Mouse (Mus musculus): ENCODE results near the gene Rrp15. TPM values are rescaled to one million over a fixed set of nuclear protein-coding genes. Genes with fewer than 3 reads are reported as not detected.
"Not testable (repeated sequence)": the region's sequence is repeated elsewhere in the genome, so short reads cannot be mapped to it uniquely, and the experiment has no call there.

Rrp15 gene
- total RNA-seq (2021), result 10 to 100 TPM; 13.0 to 16.8 TPM
- long read RNA-seq, experiment 1, transcript Rrp15-201 (5 exons, 1,321 nt), result major isoform, 8 of 10 reads
- long read RNA-seq, experiment 1, partial matches to known transcripts, result 1 of 10 reads
- long read RNA-seq, experiment 1, other reads (novel, unspliced or antisense), result 1 of 10 reads
- long read RNA-seq, experiment 2, transcript Rrp15-201 (5 exons, 1,321 nt), result major isoform, 24 of 26 reads
- long read RNA-seq, experiment 2, partial matches to known transcripts, result 0 of 26 reads
- long read RNA-seq, experiment 2, other reads (novel, unspliced or antisense), result 2 of 26 reads

DNA sequence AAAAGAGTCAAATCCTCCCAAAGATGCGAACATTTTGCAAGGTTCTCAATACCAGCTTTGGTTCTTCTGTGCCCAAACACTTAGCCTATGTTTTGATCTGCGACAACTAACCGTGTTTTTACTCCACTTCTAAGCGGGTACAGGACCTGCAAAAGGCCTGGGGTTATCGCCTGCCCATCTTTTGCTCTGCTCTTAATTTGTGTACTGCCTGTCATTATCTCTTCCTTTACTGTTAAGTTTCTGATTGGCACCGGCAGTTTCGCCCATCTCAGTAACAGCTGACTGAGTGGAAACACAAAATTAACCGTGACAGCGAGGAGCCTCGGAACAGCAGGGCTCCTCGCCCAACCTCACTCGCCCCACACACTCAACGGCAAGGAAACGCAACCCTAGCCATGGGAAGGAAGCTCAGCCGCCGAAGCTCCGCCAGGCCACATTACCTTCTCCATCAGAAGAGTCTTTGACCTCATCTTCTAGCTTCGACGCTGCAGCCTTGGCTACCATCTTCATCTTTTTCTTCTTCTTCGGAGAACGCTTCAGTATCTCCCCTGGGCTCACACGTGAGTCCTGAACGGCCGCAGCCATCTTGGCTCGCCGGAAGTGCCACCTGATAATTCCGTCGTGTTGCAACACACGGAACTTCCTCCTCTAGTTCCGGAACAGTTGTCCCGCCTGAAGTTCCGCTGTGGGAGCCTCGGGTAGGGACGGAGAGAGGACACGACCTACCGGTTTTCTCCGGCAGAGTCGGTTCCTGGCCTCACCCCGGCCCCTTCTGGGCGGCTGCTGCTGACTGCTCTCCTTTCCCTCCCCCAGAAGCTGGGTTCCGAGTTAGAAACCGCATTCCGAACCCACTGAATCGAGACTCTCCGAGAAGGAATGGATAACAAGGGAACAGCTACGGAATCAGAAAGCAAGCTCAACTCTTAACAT lies at the start of gene Rrp15:
TSS of gene Rrp15 (minus strand) at position 635 of the 930 bp plus-strand sequence.
- peak; percentile 90 for DNase-seq (ENCODE audit: low spot score in 2 of 2)

DNA sequence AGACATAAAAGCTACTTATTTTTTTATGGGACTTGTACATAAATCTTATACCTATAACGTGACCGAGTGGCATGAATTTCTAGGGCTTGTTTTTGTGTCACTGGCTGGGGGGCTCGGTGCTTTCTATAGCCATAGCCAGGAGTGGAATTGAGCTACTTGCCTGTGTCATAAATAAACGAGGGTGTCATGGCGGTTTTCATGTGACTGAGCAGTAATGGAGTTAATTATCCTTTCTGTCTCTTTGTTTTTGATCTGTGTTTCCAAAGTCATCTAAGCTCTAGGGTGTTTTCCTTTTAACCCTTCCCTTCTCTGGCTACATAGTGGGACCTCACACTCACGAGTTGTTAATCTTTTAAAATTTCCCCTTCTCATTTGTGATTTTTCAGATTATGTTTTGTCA lies 48.8 kb upstream of the Rrp15 start:
- DNase-seq (ENCODE audit: low spot score in 2 of 2), result no peak

GRCm38 (mm10) chr1:186785359-186785758 lies 36.2 kb upstream of the Rrp15 start:
- DNase-seq (ENCODE audit: low spot score in 2 of 2), result no peak

GRCm38 (mm10) chr1:186780826-186781225 lies 31.7 kb upstream of the Rrp15 start:
- DNase-seq (ENCODE audit: low spot score in 2 of 2), result no peak

DNA sequence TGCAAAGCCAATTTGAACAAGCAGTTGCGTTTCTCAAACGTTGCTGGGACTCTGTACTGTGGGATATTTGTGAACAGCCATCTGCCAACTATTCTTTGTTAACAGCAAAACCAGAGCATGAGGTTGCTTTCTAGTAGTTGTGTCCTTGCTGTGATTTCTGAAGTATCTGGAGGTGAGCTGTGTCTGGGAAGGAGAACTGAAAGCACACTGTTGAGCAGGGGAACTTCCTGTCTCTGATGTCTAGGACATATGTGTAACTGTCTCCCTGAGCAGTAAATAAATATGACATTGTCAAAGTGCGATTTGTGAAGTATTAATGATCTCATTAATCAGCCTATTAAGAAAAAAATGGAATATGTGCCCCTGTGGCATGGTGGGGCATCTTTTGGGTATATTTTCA lies 24.0 kb upstream of the Rrp15 start:
- peak in 1 of 2 experiments; percentile 5 for DNase-seq (ENCODE audit: low spot score in 2 of 2)

DNA sequence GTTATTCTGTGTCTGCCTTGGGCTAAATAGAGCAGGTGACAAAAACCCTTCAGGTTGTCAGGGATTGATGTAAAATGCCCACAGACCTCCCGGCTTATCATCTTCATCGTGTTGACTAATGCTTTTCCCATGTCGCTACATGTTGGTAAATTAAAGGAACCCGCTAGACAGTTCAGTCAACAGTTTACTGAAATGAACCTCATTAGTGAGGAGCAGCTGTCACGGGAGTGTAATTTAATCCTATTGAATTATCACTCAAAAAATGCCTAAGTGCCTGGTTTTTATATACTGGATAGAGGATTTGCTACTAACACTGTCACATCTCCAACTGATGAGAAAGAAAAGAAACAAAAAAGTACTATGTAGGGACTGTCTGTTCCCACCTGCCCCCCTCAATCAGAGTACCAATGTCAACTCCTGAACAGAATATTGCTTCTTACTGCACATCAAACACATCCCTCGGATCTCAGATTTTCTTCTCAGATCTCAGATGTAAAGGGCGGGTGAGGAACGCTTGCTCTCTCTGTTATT lies 23.5 kb upstream of the Rrp15 start:
- peak in 1 of 2 experiments; percentile 9 for DNase-seq (ENCODE audit: low spot score in 2 of 2)

DNA sequence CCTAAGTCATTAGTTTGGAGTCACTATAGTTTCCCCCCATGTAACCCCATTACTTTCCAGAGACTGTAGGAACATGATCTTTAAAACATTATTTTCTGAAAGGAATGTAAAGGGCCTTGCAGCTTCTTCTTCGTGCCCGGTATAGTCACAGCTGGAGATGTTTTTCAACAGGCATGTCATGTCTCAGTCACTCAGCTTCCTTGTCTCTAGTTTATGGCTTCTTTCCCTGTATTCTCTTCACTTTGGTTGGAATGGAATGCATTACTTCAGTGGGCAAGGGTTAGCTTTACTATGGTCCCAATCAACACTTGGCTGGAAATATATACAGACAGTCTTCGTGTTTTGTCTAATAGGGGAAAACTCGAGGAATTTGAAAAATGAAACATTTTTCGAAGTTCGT lies 22.8 kb upstream of the Rrp15 start:
- no peak for DNase-seq (ENCODE audit: low spot score in 2 of 2)

DNA sequence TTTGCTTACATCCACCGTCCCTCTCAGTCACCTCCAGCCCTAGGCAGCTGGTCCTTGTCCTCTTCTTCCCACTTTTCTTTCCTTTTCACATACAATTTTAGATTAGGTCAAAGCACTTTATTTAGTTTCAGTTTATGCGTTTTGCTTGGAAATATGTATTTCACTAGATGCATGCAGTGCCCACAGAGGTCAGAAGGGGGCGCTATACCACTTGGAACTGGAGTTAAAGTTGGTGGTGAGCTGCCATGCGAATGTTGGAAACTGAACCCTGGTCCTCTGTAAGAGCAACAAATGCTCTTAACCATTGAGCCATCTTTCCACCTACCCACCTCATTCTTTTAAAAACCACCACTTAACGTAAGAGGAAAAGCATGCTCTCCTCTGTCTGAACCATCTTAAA lies 21.5 kb upstream of the Rrp15 start:
- no peak for DNase-seq (ENCODE audit: low spot score in 2 of 2)

GRCm38 (mm10) chr1:186768392-186768791 lies 19.2 kb upstream of the Rrp15 start:
- no peak for DNase-seq (ENCODE audit: low spot score in 2 of 2)

DNA sequence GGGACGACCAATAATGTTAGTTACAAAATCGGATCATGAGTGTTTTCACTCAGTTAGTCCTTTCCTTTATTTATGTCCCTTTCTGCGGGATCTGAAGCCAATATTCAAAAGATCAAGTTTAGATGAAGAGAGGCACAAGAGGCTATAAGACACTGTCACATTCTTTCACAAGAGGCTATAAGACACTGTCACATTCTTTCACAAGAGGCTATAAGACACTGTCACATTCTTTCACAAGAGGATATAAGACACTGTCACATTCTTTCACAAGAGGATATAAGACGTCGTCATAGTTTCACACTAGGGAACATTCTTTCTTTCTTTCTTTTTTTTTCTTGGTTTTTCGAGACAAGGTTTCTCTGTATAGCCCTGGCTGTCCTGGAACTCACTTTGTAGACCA lies 14.3 kb upstream of the Rrp15 start:
- not testable (repeated sequence) for DNase-seq (ENCODE audit: low spot score in 2 of 2)

DNA sequence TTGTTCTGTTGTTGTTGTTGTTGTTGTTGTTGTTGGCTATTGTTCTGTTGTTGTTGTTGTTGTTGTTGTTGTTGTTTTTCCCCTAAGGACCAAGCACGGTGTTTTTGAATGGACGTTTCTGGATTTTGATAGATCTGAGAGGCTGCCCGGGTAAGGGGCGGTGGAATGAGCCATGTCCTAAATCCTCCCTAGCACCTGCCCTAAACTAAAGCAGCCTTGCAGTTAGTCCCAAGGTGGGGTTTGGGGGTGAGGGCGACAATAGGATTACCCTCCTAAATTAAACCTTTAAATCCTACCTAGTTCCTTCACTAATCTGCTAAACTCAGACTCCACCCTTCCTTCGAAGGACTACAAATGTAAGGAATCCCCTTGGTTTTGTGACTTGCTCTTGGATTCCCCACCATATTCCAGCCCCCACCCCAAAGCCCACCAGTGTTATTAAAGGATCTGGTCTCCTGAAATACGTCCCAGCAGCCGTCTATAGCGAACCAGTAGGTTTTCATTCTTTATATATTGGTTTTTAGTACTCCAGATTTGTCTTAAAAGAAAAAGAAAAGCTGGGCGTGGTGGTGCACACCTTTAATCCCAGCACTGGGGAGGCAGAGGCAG lies 621 bp upstream of the Rrp15 start:
- DNase-seq (ENCODE audit: low spot score in 2 of 2), result peak in 1 of 2 experiments; percentile 9

DNA sequence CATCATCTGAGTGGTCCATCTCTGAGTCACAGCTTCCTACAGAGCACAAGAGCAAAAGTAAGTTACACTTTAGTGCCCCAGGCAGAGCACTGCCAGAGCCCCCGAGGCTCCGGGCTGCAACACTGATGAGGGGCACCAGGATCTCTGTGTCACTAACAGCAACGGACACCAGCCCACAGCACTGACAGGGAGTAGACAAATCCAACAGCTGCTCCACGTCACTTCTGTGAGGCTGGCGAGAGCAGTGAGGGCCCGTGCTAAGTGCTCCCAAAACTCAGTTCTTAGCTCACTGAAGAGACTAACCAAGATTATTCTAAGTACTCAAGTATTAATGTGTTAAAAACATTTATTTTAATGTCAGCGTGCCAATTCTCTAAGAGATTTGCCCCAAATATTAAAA lies 9.3 kb downstream of the Rrp15 start:
- no peak for DNase-seq (ENCODE audit: low spot score in 2 of 2)

DNA sequence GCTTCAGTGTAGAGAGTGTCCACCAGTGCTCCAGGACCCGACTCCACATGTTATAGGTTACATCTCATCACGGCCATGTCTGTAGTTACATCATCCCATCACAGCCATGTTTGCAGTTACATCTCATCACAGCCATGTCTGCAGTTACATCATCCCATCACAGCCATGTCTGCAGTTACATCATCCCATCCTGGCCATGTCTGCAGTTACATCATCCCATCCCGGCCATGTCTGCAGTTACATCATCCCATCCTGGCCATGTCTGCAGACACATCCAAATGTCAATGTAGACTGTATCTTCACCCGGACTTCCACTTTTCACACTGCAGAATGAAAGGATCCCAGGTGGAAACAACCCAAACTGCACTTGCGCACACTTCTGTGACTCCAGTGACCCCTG lies 13.6 kb downstream of the Rrp15 start:
- no peak for DNase-seq (ENCODE audit: low spot score in 2 of 2)

DNA sequence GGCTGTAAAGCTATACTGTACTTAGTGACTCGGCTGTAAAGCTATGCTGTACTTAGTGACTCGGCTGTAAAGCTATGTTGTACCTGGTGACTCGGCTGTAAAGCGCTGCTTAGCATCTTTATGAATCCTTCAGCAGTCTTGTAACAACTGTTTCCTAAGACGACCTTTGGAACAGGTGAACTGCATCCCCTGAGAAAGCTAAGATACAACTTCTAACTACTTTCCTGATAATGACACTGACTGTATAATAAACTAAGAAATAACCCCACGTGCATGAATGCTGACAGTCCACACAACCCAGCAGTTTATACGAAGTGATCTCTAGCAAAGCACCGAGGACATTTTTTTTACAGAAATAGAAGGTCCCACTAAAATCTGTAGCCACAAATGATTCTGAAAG lies 16.1 kb downstream of the Rrp15 start:
- DNase-seq (ENCODE audit: low spot score in 2 of 2), result no peak

GRCm38 (mm10) chr1:186728778-186729177 lies 20.4 kb downstream of the Rrp15 start:
- no peak for DNase-seq (ENCODE audit: low spot score in 2 of 2)

- DNase-seq (ENCODE audit: low spot score in 2 of 2), result no peak
Measured at GRCm38 (mm10) chr1:186726117-186726516, 23.0 kb downstream of the Rrp15 start.

- no peak for DNase-seq (ENCODE audit: low spot score in 2 of 2)
Measured at GRCm38 (mm10) chr1:186722299-186722698, 26.9 kb downstream of the Rrp15 start.

DNA sequence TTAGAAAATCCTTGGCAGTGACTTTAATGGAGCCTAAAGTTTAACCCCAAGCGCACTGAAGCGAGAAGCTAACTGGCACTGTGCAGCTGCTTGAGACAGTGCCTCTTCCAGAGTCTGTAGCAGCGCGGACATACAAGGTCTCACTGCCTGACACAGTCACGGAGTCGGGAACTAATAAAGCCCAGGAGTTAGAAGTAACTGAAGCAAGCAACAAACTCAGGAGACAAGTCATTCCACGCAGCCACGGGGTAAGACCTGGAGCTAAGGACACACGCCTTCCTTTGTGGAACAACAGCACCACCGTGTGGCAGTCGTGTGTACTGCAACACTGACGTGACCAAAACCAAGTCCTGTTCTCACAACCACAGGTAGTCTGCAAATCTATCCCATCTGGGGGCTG lies 27.3 kb downstream of the Rrp15 start:
- DNase-seq (ENCODE audit: low spot score in 2 of 2), result peak; percentile 83 to 85

GRCm38 (mm10) chr1:186721166-186721565 lies 28.0 kb downstream of the Rrp15 start:
- no peak for DNase-seq (ENCODE audit: low spot score in 2 of 2)

GRCm38 (mm10) chr1:186719708-186720107 lies 29.4 kb downstream of the Rrp15 start:
- DNase-seq (ENCODE audit: low spot score in 2 of 2), result no peak

- DNase-seq (ENCODE audit: low spot score in 2 of 2), result no peak
Measured at GRCm38 (mm10) chr1:186718881-186719280, 30.3 kb downstream of the Rrp15 start.

All from layer of hippocampus, postnatal 14 days (tissue).